Mouse (Mus musculus) E14TG2a.4 (cell line): ENCODE results near the gene Cyp17a1.

Source experiments
- CTCF ChIP-seq: conservative IDR thresholded peaks from 2 replicates; pipeline ENCODE4 v1.5.1; 2014; ENCODE audit warnings: low read length
- POU5F1 ChIP-seq: IDR thresholded peaks from 2 replicates; pipeline ENCODE4 v1.6.1; 2014; ENCODE audit warnings: low read length, borderline replicate concordance

DNA sequence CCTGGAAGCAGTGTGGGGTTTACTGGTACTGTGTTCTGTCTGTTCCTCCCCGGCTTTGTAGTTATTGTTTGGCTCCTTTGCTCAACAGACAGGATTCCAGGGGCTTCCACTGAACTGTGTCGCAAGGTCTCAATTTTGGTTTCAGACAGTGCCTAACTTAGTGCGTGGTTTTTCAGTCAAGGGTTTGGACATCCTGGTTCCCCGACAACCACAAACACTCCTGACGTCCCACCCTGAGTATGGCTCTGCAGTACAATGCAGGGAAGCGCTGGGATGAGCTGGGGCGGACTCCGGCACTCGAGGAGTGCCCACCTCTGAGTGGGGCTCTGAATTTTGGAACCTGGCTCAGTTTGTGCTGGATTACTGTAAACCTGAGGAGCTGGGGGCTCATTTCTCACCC lies 43.2 kb downstream of the Cyp17a1 start:
- TF ChIP-seq CTCF, result no peak
- TF ChIP-seq POU5F1, result no peak
